Mouse (Mus musculus): ENCODE measurements at regions not wholly inside any gene's neighbourhood (a gene's known extent, or its start where the extent isn't known, plus 50 kb on each side); places are given as distances from the start of the nearest gene placed in this dataset.
A peak's percentile ranks its signal among the peaks of the same experiment; 100 is the strongest.

GRCm38 (mm10) chr10:97339866-97340706 lies 139.3 kb upstream of the Dcn start:
- ATAC-seq (ENCODE audit: poor library complexity, severe bottlenecking), result no peak

GRCm38 (mm10) chr10:97345347-97345746 lies 134.1 kb upstream of the Dcn start:
- peak; percentile 97 for ATAC-seq (ENCODE audit: poor library complexity, severe bottlenecking)

GRCm38 (mm10) chr10:97346949-97347348 lies 132.5 kb upstream of the Dcn start:
- no peak for ATAC-seq (ENCODE audit: poor library complexity, severe bottlenecking)

DNA sequence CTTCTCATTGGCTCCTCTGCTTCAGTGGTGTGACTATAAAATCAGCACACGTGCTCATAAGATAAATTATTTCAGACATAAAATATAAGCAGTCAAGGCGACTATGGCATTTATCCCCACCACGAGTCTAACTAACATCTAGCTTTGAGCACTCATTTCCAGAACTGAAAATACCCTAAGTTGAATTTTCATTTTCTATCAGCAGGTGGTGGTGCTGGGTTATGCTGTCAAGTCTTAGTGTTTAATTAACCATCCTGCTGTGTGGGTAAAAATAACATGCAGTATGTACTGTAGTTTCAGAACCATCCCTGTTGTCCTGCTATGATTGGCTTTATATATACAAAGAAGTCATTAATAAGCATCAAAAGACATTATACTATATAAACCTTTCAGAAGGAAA lies 110.8 kb upstream of the Dcn start:
- no peak for ATAC-seq (ENCODE audit: poor library complexity, severe bottlenecking)

- peak; percentile 84 for ATAC-seq (ENCODE audit: poor library complexity, severe bottlenecking)
Observed at GRCm38 (mm10) chr10:97375824-97376223, 103.6 kb upstream of the Dcn start.

GRCm38 (mm10) chr10:97376376-97376775 lies 103.0 kb upstream of the Dcn start:
- no peak for ATAC-seq (ENCODE audit: poor library complexity, severe bottlenecking)

DNA sequence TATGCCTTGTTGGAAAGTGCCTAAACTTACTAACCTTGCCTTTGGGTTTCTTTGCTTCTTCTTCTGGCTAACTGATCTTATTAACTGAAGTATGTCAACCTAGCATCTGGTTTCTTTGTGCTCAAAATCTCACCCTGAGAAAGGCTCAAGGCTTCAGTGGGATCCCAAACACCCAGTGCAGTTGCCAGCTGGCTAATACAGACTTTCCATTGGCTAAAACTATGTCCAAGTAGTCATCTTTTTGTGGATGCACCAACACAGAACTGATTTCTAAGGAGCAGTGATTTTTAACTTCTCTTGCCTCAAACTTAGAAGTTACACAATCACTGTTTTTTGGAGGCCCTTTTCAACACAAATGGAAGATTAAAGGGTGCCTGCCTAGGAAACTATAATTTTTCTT lies 97.8 kb upstream of the Dcn start:
- no peak for ATAC-seq (ENCODE audit: poor library complexity, severe bottlenecking)

DNA sequence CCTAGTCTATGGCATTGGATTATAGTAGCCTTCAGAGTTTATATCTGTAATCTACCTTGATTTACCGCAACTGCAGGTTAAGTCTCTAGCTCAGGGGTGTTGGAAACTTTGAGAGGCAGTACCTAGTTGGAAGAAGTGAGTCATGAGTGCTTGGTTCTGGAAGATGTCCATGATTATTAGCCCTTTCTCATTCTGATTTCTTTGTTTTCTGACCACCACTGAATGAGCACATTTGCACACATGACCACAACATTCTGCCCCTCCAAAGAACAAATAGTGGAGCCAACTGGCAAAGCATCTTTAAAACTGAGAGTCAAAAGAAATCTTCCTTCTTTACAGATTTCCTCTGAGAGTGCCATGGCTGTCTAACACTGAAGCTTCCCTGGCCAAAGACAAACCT lies 95.5 kb upstream of the Dcn start:
- ATAC-seq (ENCODE audit: poor library complexity, severe bottlenecking), result no peak

DNA sequence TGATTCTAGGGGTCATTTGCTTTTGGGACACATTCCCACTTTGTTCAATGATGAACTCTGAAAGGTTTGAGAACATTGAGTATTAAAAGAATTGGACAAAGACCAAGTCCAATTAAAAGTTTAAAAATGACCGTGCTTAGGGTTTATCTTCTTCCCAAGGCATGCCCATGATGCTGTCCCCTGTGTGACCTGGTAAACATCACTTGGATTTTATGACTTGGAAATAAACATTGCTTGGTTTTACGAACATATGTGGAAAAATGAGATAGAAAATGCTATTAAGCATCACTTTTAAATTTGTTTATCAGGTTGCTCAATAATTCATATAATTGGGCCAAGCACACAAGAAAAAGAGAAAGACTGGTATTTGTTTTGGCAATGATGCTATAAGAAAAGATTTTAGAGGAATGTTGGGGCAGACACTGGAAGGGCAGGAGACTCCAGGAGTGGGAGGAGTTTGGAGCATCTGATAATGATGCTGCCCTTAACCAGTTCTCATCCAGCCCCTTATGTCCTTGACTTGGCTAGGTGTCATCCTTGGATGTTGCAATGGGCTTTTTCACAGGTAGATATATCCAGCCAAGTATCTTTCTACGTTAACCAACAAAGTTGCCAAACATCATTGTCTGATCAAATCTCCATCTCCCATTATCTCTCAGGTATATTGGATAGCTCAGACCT lies 92.1 kb upstream of the Dcn start:
- no peak for ATAC-seq (ENCODE audit: poor library complexity, severe bottlenecking)

DNA sequence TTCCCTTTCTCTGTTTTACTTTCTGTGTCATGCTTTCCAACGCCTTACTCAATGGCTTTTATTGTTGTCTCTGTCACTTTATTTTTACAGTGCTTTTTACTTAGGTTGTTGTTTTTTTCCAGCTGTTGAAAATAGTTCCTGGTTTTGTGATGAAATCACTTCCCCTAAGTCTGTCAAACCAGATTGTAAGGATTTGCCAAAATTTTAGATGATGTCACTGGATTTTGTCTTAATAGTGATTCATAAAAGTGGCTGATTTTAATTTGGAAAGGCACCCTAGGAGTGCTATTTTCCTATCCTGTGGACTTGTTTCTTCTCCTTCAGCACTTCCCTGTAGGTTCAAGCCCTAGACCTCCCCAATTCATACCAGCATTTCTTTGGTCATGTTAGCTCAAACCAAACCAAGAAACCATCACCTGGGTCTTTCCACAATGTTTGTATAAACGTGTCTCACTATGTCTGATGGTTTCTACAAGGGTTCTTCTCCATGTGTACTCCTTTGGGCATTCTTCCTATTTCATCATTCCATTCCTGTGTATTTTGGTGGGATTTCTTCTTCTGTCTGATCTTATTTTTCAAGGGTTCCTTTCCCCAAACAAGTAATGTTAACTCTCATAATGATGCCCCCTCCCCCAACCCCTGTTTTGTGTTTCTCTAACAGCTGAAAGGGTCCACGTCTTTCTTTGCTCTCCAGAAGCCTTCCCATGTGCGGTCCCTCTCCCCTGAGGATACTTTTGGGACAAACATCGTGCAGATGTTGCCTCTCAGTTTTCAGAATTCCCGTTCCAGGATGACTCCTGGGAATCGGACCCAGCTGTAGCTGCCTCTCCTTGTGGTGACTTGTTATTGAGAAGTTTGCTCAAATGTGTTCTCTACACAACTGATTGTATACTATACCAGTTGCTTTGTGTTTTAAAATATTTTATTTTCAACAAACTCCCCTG lies 89.5 kb upstream of the Dcn start:
- ATAC-seq (ENCODE audit: poor library complexity, severe bottlenecking), result no peak

DNA sequence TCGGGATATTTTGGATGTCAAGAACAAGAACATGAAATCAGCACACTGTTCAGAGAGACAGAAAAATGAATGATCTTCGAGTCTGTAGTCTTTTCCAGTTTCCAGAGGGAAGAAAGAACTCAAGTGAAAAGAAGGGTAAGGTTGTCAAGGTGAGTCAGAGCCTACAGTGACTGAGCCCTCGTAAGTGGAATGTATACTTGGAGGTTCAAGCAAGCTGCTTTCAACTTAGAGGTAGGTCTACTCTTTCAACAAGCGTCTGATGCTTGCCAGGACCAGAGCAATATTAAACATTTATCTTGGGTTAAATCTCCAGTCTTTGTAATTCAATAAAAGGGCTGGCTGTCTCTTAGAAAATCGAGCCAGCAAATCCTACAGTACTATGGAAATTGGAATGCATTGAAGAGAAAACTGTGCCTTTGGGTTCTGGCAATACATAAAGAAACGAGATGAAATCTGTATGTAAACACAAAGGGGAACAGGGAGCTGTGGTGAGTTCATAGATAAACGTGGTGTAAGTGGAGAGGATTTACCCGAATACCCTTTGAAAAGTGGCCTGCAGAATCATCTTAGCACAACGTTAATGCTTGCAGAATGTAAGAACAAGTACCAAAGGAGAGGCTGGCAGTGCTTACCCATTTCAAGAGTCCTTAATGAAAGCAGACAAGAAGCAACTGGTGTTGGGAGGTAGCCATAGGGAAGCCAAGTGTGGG lies 82.2 kb upstream of the Dcn start:
- no peak for ATAC-seq (ENCODE audit: poor library complexity, severe bottlenecking)

DNA sequence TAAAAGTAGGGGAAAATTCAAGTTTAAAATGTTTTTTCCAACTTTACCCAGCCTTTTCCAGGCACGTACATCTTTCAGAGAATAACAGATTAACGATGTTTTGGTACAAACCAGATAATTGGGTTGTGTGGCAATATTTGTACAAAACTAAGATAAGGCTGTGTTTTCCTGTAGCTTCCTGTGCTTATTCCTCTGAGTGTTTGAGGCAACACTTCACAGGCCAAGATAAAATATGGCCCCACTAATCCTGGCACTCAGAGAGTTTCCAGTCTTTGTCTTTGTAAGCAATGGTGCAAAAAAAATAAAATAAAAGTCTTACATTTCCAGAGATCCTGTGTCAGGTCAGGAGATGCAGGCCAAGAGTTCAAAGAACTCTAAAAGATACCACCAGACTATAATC lies 81.5 kb upstream of the Dcn start:
- no peak for ATAC-seq (ENCODE audit: poor library complexity, severe bottlenecking)

GRCm38 (mm10) chr10:97402524-97402923 lies 76.9 kb upstream of the Dcn start:
- ATAC-seq (ENCODE audit: poor library complexity, severe bottlenecking), result peak; percentile 84

DNA sequence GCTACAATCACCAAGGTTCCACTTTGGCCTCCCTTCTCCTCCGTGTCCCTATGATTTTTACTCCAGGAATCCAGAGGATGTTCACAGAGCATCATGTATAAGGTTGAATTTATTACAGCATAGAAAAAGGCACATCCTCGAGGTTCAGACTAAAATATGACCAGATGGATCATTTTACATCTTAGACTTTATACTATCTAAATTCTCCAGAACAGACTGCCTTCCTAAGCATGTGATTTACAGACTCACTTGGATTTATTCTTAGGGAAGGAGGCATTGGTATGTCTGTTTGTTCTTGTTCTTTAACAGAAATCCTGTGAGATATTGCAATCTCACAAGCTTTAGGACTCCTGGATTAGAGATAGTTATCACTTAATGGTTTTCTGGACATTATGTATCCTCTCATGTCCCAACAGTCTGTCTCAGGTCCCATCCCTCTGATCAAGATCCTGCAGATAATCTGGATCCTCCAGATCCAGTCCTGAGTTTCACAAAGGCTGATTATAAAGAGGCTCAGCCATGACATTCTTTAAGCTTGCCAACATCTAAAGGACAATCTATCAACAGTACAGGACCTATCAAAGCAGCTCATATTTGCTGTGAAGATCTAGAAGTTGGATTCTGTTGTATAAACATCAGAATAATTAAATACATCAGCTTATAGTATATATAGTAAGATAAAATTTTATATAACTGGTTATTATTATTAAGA lies 75.2 kb upstream of the Dcn start:
- ATAC-seq (ENCODE audit: poor library complexity, severe bottlenecking), result no peak

- no peak for ATAC-seq (ENCODE audit: poor library complexity, severe bottlenecking)
Observed at GRCm38 (mm10) chr10:97409181-97409581, 70.2 kb upstream of the Dcn start.

- no peak for ATAC-seq (ENCODE audit: poor library complexity, severe bottlenecking)
Observed at GRCm38 (mm10) chr10:97409909-97410308, 69.5 kb upstream of the Dcn start.

- no peak for ATAC-seq (ENCODE audit: poor library complexity, severe bottlenecking)
Observed at GRCm38 (mm10) chr10:97422579-97422978, 56.8 kb upstream of the Dcn start.

DNA sequence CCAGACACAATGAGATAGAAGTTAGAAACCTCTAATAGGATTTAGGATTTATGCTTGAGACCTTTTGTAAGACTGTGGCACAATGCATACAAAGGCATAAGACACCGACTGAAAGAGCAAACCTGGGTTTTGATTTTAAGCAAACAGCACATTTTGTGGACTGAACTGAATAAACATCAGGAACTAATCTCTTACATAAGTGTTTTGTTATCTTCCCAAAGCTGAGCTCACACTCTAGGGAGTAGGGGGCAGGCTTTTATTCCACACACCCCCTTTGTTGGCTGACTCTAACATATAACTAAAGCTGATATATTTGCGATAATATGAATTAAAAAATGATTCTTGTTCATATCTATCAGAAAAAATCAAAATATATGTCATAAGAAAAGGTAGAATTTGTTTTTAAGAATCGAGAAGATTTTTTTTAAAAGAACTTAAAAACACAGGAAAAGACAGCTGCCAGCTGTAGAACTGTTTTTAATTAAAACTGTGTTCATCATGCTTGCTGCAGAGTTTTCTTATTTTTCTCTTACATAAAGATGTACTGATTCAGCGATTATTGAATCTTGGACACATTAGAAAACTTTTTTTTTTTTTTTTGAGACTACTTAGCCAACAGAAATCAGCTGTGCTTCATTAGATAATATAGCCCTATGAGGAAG lies 56.2 kb upstream of the Dcn start:
- ATAC-seq (ENCODE audit: poor library complexity, severe bottlenecking), result no peak

Measured in megakaryocyte, adult 5-6 weeks (primary cell).